Mouse (Mus musculus) right cerebral cortex, adult 2 months (tissue): ENCODE data around the gene Akap1.
"Not testable (repeated sequence)": the region's sequence is repeated elsewhere in the genome, so short reads cannot be mapped to it uniquely, and the experiment has no call there.

Source experiments
- DNase-seq, 2 experiments: peaks; one replicate each; pipeline ENCODE4 v3.0.0; 2021 to 2022; ENCODE audit warnings: low spot score in 2 of 2

The Akap1 gene

DNA sequence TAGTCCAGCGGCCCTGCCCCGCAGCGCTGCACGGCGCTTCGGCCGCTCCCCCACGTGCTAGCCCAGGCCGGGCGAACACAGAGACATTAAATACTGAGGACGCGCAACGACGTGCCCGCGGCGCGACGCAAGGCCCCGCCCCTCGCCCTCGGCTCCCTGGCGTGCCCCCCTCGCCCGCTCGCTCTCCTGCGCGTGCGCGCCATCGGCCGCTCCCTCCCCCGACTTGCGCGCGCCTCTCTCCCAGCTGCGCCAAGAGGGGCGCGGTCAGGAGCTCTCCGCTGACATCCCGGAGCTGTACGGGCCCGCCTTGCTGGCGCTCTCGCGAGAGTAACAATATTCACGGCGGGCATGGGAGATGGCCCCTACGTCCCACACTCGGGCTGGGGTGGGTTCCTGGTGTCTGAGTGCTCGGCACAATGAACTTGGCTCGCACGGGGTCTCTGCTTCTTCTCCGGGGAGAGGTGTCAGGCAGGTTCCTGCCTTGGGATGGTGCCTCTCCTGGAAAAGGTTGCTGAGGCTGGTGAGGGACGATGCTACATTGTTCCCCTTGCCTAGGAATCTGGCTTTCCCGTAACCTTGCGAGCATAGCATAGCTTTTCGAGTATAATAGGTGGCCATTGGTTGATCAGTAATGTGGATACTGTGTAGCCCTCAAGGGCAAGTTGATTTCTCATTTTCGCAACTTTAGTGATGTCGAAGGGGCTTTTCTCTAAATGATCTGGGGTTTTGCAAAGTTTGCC is at the start of gene Akap1:
TSS of gene Akap1 (minus strand) at position 129 of the 740 bp plus-strand sequence.
- DNase-seq: peak; percentile 93 to 94

- DNase-seq: no peak
Observed at GRCm38 (mm10) chr11:88909388-88910036, 45.1 kb upstream of the Akap1 start.

- peak; percentile 49 to 65 for DNase-seq
Observed at GRCm38 (mm10) chr11:88908557-88909211, 44.3 kb upstream of the Akap1 start.

GRCm38 (mm10) chr11:88907886-88908285 is 43.5 kb upstream of the Akap1 start:
- DNase-seq: no peak

DNA sequence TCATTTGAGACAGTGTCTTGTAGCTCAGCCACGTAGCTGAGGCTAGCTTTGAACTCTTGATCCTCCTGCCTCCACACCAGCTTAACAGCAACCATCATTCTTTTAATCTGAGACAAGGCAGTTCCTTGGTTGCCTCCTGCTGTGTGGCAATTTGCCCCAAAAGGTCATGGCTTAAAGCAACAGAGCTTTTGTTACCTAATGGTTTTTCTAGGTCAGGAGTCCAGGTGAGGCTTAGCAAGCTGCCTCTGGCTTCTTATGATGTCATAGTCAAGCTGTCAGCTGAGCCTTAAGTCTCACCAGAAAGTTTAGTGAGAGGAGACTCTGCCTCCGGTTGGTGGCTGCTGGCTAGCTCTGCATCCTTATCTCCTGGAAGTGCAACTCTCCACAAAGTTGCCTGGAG is 41.2 kb upstream of the Akap1 start:
- DNase-seq: no peak

- no peak for DNase-seq
Observed at GRCm38 (mm10) chr11:88904080-88904479, 39.7 kb upstream of the Akap1 start.

DNA sequence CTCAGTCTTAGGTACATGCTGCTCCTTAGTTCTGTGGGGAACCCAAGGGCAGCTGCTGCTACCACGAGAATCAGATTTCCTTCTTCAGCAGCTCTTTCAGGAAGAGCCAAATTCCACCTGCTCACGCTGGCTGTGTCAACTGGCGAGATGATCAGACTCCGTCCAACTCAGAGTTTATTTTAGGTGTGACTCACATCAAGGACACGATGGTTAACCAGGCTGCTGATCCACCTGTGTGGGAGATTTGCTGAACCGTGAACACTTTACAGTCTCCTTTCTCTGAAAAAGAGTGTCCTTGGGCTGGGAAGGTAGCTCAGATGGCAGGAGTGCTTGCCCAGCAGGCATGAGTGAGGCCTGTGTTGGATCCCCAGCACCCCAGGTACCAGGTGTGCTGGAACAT is 38.4 kb upstream of the Akap1 start:
- no peak for DNase-seq

GRCm38 (mm10) chr11:88901341-88901802 is 37.0 kb upstream of the Akap1 start:
- DNase-seq: no peak

- DNase-seq: no peak
Observed at GRCm38 (mm10) chr11:88899561-88899960, 35.2 kb upstream of the Akap1 start.

- no peak for DNase-seq
Observed at GRCm38 (mm10) chr11:88898380-88898763, 34.0 kb upstream of the Akap1 start.

- DNase-seq: no peak
Observed at GRCm38 (mm10) chr11:88897624-88898379, 33.4 kb upstream of the Akap1 start.

- DNase-seq: peak in 1 of 2 experiments; percentile 41
Observed at GRCm38 (mm10) chr11:88895800-88896232, 31.4 kb upstream of the Akap1 start.

GRCm38 (mm10) chr11:88895235-88895634 is 30.8 kb upstream of the Akap1 start:
- DNase-seq: not testable (repeated sequence)

GRCm38 (mm10) chr11:88894279-88894678 is 29.9 kb upstream of the Akap1 start:
- not testable (repeated sequence) for DNase-seq

DNA sequence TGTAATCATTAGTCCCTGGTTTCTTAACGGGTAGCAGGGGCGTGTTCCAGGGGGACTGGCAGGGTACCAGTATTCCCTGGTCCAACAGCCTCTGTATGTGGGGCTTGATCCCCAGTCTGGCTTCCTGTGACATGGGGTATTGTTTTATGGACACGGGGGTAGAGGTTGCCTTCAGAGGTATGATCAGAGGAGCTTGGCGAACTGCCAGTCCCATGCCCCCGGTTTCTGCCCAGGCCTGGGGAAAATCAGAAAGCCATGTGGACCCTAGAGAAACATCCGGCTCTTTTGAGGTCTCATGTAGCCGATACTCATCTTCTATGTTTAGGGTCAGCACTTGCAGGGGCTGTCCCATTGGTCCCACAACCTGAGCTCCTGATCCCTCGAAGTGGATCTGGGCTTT is 29.1 kb upstream of the Akap1 start:
- not testable (repeated sequence) for DNase-seq

DNA sequence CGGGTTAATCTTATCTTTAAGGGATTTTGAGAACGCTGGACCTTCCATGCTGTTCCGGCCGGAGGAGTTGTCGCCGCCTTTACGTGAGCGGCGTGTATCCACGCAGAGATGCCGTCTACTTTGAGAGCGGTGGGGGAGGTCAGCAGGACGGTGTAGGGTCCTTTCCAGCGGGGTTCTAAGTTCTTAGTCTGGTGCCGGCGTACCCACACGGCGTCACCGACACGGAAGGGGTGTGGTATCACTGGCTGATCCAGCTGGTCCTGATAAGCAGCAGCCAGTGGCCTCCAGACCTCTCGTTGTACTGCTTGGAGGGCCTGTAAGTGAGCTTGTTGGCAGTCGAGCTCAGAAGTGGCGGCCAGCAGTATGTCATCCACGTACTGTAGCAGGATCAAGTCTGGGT is 28.4 kb upstream of the Akap1 start:
- DNase-seq: not testable (repeated sequence)

- DNase-seq: peak in 1 of 2 experiments; percentile 47
Observed at GRCm38 (mm10) chr11:88891921-88892561, 27.7 kb upstream of the Akap1 start.

- DNase-seq: not testable (repeated sequence)
Observed at GRCm38 (mm10) chr11:88891446-88891845, 27.1 kb upstream of the Akap1 start.

DNA sequence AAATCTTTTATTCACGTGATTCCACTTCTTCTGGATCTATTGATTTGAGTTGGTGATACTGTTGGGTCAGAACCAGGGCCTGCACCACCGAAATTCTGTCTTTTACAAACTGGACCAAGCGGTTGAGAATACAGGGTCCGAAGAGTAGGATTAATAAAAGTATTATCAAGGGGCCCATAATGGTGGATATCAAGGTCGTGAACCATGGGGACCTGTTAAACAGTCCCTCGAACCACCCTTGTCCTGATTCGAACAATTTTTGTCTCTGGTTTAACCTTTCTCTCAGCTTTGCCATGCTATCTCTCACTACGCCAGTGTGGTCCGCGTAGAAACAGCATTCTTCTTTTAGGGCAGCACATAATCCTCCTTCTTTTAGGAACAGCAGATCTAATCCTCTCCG is 26.5 kb upstream of the Akap1 start:
- DNase-seq: not testable (repeated sequence)

GRCm38 (mm10) chr11:88888996-88889395 is 24.6 kb upstream of the Akap1 start:
- no peak for DNase-seq

DNA sequence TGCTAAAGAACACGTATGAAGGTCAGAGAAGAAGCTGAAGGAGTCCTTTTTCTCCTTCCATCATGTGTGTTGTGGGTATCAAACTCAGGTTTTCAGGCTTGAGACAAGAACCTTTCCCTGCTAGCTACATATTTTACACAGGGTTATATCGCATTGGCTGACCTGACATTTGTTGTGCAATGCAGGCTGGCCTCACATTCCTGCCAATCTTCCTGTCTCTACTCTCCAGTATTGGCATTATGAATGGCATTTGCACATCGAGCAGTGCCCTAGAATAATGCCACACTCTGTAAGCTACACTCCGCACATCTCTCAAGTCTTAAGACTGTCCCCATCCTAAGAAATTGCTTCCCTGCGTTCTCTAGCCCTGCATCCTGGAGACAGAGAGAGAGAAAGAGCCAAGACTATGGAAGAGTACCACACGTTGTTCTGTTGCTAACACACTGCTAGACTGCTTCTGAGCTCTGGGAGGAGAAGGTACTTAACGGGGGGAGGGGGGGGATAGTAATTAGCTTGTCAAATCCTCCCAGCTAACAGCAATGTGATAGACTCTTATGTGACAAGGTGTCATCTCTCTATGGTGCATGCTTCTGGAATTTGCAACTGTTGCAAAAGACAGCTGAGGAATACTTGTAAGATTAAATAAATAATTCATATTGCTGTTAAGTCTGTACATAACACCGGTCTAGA is 20.1 kb upstream of the Akap1 start:
- DNase-seq: no peak
